Mouse (Mus musculus) forebrain, embryonic 15.5 days (tissue): Measurements from ENCODE around the gene Itga11. TPM values are rescaled to one million over a fixed set of nuclear protein-coding genes. Genes with fewer than 3 reads are reported as not detected.

Source experiments
- ATAC-seq: fragments of 200-750 bp; cut with Nextera tagmentation; replicated peaks from 2 replicates; pipeline ENCODE4 v1.8.0; 2017; ENCODE audit warnings: mild to moderate bottlenecking, moderate TSS enrichment, moderate library complexity
- H3K27ac ChIP-seq: fragments of 300-500 bp; sonication (generic); replicated peaks from 2 replicates; pipeline ENCODE4 v1.5.1; 2015; ENCODE audit warnings: mild to moderate bottlenecking, inconsistent platforms
- H3K27me3 ChIP-seq: fragments of 300-500 bp; sonication (generic); 2 replicates; pipeline ENCODE4 v1.6.1; 2015; ENCODE audit warnings: inconsistent platforms
- H3K36me3 ChIP-seq: fragments of 300-500 bp; sonication (generic); 2 replicates; pipeline ENCODE4 v1.6.1; 2015; ENCODE audit warnings: mild to moderate bottlenecking, inconsistent platforms
- H3K4me1 ChIP-seq: fragments of 300-500 bp; sonication (generic); 2 replicates; pipeline ENCODE4 v1.6.1; 2015; ENCODE audit warnings: inconsistent platforms
- H3K4me2 ChIP-seq: fragments of 300-500 bp; sonication (generic); replicated peaks from 2 replicates; pipeline ENCODE4 v1.6.1; 2015; ENCODE audit warnings: mild to moderate bottlenecking, inconsistent platforms
- H3K4me3 ChIP-seq: fragments of 300-500 bp; sonication (generic); 2 replicates; pipeline ENCODE4 v1.5.1; 2015; ENCODE audit warnings: mild to moderate bottlenecking, inconsistent platforms
- H3K9ac ChIP-seq: fragments of 300-500 bp; sonication (generic); replicated peaks from 2 replicates; pipeline ENCODE4 v1.6.1; 2015; ENCODE audit warnings: mild to moderate bottlenecking, inconsistent platforms
- H3K9me3 ChIP-seq: fragments of 300-500 bp; sonication (generic); 2 replicates; pipeline ENCODE4 v1.6.1; 2016; ENCODE audit warnings: inconsistent platforms
- WGBS: fragments of 180-500 bp; shearing (Covaris S2); methylation state at CpG from one replicate; pipeline ENCODE4 v1.1.7; 2015; ENCODE audit warnings: mixed read lengths; 5-methylcytosine and 5-hydroxymethylcytosine counted together
- polyA plus RNA-seq: library from polyadenylated mRNA; unstranded; fragments of >200 nt; fragmentation: Nextera tagmentation; extraction: Ambion mirVana; gene quantifications from 2 replicates; pipeline ENCODE4 v1.2.1, GENCODE M21; 2015

The Itga11 gene
- polyA plus RNA-seq, 1 experiment from 2014 or later, result 0.90 TPM

DNA sequence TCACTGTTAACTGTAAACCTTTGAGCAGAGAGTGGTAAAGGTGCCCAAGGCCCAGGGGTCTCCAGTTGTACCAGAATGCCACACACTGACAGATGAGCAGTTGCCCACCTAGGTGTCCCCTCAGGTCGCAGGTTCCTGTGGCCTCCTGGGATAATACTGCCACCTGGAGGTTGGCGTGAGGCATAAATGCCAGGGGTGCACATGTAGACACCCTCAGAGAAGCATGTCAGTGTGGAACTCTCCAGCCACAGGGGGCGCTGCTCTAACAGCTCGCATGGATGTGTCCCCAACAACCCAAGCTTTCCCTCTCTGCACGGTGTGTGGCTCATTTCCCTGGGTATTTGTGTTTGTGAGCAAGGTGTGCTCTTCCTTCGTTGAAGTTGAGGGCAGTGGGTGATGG is 48.8 kb downstream of the Itga11 start:
- no peak overlapping the region for H3K27ac ChIP-seq
- no peak overlapping the region for H3K4me2 ChIP-seq
- H3K9ac ChIP-seq, result no peak overlapping the region
- peaks cover 7% of the 10 kb centered on the region; the same call in 1 of the 2 replicates for H3K4me1 ChIP-seq
- 61% methylated on average over 6 of the region's 6 CpGs for WGBS
- H3K36me3 ChIP-seq, result no peaks in the 10 kb centered on the region
- no peaks in the 10 kb centered on the region for H3K27me3 ChIP-seq
- no peak for ATAC-seq
- no peak overlapping the region for H3K4me3 ChIP-seq
- H3K9me3 ChIP-seq, result no peaks in the 10 kb centered on the region

GRCm38 (mm10) chr9:62744558-62745275 is 67.1 kb downstream of the Itga11 start:
- no peaks in the 10 kb centered on the region for H3K4me1 ChIP-seq
- H3K4me2 ChIP-seq, result no peak overlapping the region
- no peak for ATAC-seq
- H3K9ac ChIP-seq, result no peak overlapping the region
- H3K4me3 ChIP-seq, result no peak overlapping the region
- WGBS, result 58% methylated on average over 7 of the region's 7 CpGs
- no peak overlapping the region for H3K27ac ChIP-seq
- H3K9me3 ChIP-seq, result no peaks in the 10 kb centered on the region
- no peaks in the 10 kb centered on the region for H3K27me3 ChIP-seq
- H3K36me3 ChIP-seq, result no peaks in the 10 kb centered on the region

GRCm38 (mm10) chr9:62746646-62747045 is 69.0 kb downstream of the Itga11 start:
- 87% methylated on average over 6 of the region's 6 CpGs for WGBS

GRCm38 (mm10) chr9:62749666-62750065 is 72.0 kb downstream of the Itga11 start:
- Histone ChIP-seq H3K9me3 (no peaks in the 10 kb centered on the region), H3K27me3 (no peaks in the 10 kb centered on the region), H3K4me1 (no peaks in the 10 kb centered on the region), H3K36me3 (no peaks in the 10 kb centered on the region), H3K9ac (no peak overlapping the region), H3K27ac (no peak overlapping the region), H3K4me2 (no peak overlapping the region), H3K4me3 (no peak overlapping the region)
- no peak for ATAC-seq
- 75% methylated on average over 6 of the region's 6 CpGs for WGBS

More at GRCm38 (mm10) chr9:62746646-62747045, 69.0 kb downstream of the Itga11 start:
- Histone ChIP-seq H3K36me3 (no peaks in the 10 kb centered on the region), H3K27ac (no peak overlapping the region), H3K9me3 (no peaks in the 10 kb centered on the region), H3K4me3 (no peak overlapping the region), H3K27me3 (no peaks in the 10 kb centered on the region), H3K4me2 (no peak overlapping the region), H3K9ac (no peak overlapping the region), H3K4me1 (no peaks in the 10 kb centered on the region)
- ATAC-seq, result no peak

GRCm38 (mm10) chr9:62750381-62750780 is 72.8 kb downstream of the Itga11 start:
- WGBS, result 86% methylated on average over 11 of the region's 11 CpGs
- no peaks in the 10 kb centered on the region for H3K36me3 ChIP-seq
- no peak overlapping the region for H3K27ac ChIP-seq
- H3K9me3 ChIP-seq, result no peaks in the 10 kb centered on the region
- no peaks in the 10 kb centered on the region for H3K27me3 ChIP-seq
- no peak overlapping the region for H3K4me2 ChIP-seq
- ATAC-seq, result no peak
- H3K4me3 ChIP-seq, result no peak overlapping the region
- no peaks in the 10 kb centered on the region for H3K4me1 ChIP-seq
- H3K9ac ChIP-seq, result no peak overlapping the region

- no peak overlapping the region for H3K9ac ChIP-seq
- no peak for ATAC-seq
- H3K9me3 ChIP-seq, result no peaks in the 10 kb centered on the region
- no peak overlapping the region for H3K4me3 ChIP-seq
- no peak overlapping the region for H3K27ac ChIP-seq
- no peaks in the 10 kb centered on the region for H3K36me3 ChIP-seq
- H3K27me3 ChIP-seq, result no peaks in the 10 kb centered on the region
- H3K4me2 ChIP-seq, result no peak overlapping the region
- no peaks in the 10 kb centered on the region for H3K4me1 ChIP-seq
- WGBS, result 54% methylated on average over 4 of the region's 4 CpGs
Measured at GRCm38 (mm10) chr9:62758288-62758687, 80.7 kb downstream of the Itga11 start.

DNA sequence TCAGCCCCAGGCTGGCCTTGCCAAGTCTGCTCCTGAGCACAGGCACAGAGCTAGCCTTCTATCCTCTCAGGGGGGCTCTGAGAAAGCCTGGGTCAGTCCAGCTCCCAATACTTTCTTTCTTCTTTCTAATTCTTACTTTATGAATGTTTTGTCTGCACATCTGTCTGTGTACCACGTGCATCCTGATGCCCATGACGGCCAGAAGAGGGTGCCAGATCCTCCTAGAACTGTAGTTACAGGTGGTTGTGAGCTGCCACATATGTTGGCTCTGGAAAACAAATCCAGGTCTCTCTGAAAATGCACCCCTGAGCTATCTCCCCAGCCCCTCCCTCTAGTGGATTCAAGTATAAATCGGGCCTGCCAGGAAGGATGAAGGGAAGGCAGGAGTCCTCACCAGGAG is 82.0 kb downstream of the Itga11 start:
- Histone ChIP-seq H3K4me1 (no peaks in the 10 kb centered on the region), H3K36me3 (no peaks in the 10 kb centered on the region), H3K27ac (no peak overlapping the region), H3K9me3 (no peaks in the 10 kb centered on the region), H3K27me3 (no peaks in the 10 kb centered on the region), H3K4me2 (no peak overlapping the region), H3K9ac (no peak overlapping the region), H3K4me3 (no peak overlapping the region)
- 55% methylated on average over 3 of the region's 3 CpGs for WGBS
- ATAC-seq, result no peak

GRCm38 (mm10) chr9:62763478-62763877 is 85.9 kb downstream of the Itga11 start:
- 10% methylated on average over 13 of the region's 13 CpGs for WGBS
- 0 out of 2 replicates have a peak overlapping the region, but pooled peaks have one; percentile 11 for H3K4me3 ChIP-seq

GRCm38 (mm10) chr9:62765346-62765745 is 87.7 kb downstream of the Itga11 start:
- Histone ChIP-seq H3K9me3 (no peaks in the 10 kb centered on the region), H3K27ac (peak overlapping the region; percentile 31)

More at GRCm38 (mm10) chr9:62763478-62763877, 85.9 kb downstream of the Itga11 start:
- no peaks in the 10 kb centered on the region for H3K9me3 ChIP-seq
- no peak overlapping the region for H3K9ac ChIP-seq
- H3K27ac ChIP-seq, result no peak overlapping the region
- H3K4me1 ChIP-seq, result peaks cover 10% of the 10 kb centered on the region
- no peaks in the 10 kb centered on the region for H3K36me3 ChIP-seq
- no peaks in the 10 kb centered on the region for H3K27me3 ChIP-seq
- H3K4me2 ChIP-seq, result peak overlapping the region; percentile 29
- peak; percentile 66; the same call in 1 of the 2 replicates for ATAC-seq

GRCm38 (mm10) chr9:62767464-62767863 is 89.8 kb downstream of the Itga11 start:
- no peaks in the 10 kb centered on the region for H3K9me3 ChIP-seq
- WGBS, result 71% methylated on average over 17 of the region's 17 CpGs
- no peak for ATAC-seq
- H3K4me1 ChIP-seq, result peaks cover 10% of the 10 kb centered on the region
- H3K9ac ChIP-seq, result no peak overlapping the region
- no peak overlapping the region for H3K27ac ChIP-seq
- H3K4me3 ChIP-seq, result no peak overlapping the region
- H3K27me3 ChIP-seq, result no peaks in the 10 kb centered on the region
- H3K36me3 ChIP-seq, result no peaks in the 10 kb centered on the region
- no peak overlapping the region for H3K4me2 ChIP-seq

More at GRCm38 (mm10) chr9:62765346-62765745, 87.7 kb downstream of the Itga11 start:
- Histone ChIP-seq H3K9ac (no peak overlapping the region), H3K4me3 (no peak overlapping the region), H3K4me2 (no peak overlapping the region), H3K27me3 (no peaks in the 10 kb centered on the region), H3K4me1 (peaks cover 10% of the 10 kb centered on the region), H3K36me3 (no peaks in the 10 kb centered on the region)
- ATAC-seq, result 0 out of 2 replicates have a peak, but pooled peaks have one; percentile 55
- 51% methylated on average over 4 of the region's 4 CpGs for WGBS

DNA sequence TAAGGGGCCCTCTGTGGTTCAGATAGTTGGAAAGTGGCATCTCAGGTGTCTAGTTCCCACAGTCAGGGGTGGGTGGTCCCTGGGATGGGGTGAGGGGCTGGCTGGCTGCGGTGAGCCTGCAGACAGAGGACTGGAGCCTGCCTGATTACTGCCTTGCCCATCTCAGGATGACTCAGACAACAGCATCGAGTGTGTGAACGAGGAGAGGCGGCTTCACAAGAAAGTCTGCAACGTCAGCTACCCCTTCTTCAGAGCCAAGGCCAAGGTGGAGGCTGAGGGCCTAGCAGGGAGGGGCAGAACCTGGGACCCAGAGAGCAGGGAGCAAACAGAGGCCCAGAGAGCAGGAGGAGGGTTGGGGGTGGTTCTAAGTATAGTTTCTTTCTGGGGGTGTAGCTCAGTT is 90.7 kb downstream of the Itga11 start:
- no peak overlapping the region for H3K4me2 ChIP-seq
- ATAC-seq, result no peak
- peaks cover 10% of the 10 kb centered on the region for H3K4me1 ChIP-seq
- H3K4me3 ChIP-seq, result no peak overlapping the region
- H3K9ac ChIP-seq, result no peak overlapping the region
- no peaks in the 10 kb centered on the region for H3K9me3 ChIP-seq
- no peaks in the 10 kb centered on the region for H3K36me3 ChIP-seq
- H3K27ac ChIP-seq, result no peak overlapping the region
- no peaks in the 10 kb centered on the region for H3K27me3 ChIP-seq
- 80% methylated on average over 5 of the region's 5 CpGs for WGBS

GRCm38 (mm10) chr9:62772746-62773145 is 95.1 kb downstream of the Itga11 start:
- Histone ChIP-seq H3K27me3 (no peaks in the 10 kb centered on the region), H3K4me2 (no peak overlapping the region), H3K36me3 (no peaks in the 10 kb centered on the region), H3K4me3 (no peak overlapping the region), H3K4me1 (peaks cover 4% of the 10 kb centered on the region; the same call in 1 of the 2 replicates), H3K9ac (no peak overlapping the region), H3K9me3 (no peaks in the 10 kb centered on the region), H3K27ac (no peak overlapping the region)
- ATAC-seq, result no peak
- WGBS, result 82% methylated on average over 8 of the region's 8 CpGs

- Histone ChIP-seq H3K27me3 (no peaks in the 10 kb centered on the region), H3K9me3 (no peaks in the 10 kb centered on the region), H3K9ac (no peak overlapping the region), H3K4me1 (peaks cover 7% of the 10 kb centered on the region; the same call in 1 of the 2 replicates), H3K36me3 (no peaks in the 10 kb centered on the region), H3K27ac (no peak overlapping the region), H3K4me2 (no peak overlapping the region), H3K4me3 (no peak overlapping the region)
- 69% methylated on average over 4 of the region's 4 CpGs for WGBS
- ATAC-seq, result no peak
Measured at GRCm38 (mm10) chr9:62775464-62775863, 97.8 kb downstream of the Itga11 start.
